Mouse (Mus musculus) liver, adult 2 months (tissue): ENCODE data around the gene Ntn5. TPM values are rescaled to one million over a fixed set of nuclear protein-coding genes. Genes with fewer than 3 reads are reported as not detected.

Experiments
- DNase-seq: peaks from one replicate; pipeline ENCODE4 v3.0.0-alpha.2; 2011; ENCODE audit warnings: low read depth, low spot score; ENCODE audit errors: extremely low read depth
- H3K27ac ChIP-seq: fragments of 200-500 bp; replicated peaks from 2 replicates; pipeline ENCODE4 v1.5.1; 2012; ENCODE audit warnings: low read depth, mild to moderate bottlenecking, control low read depth, inconsistent platforms, low read length; ENCODE audit not compliant: insufficient read depth
- H3K27me3 ChIP-seq: fragments of 200-500 bp; 2 replicates; pipeline ENCODE4 v1.6.1; 2012; ENCODE audit warnings: mild to moderate bottlenecking, moderate library complexity, low read length, inconsistent platforms; ENCODE audit not compliant: control insufficient read depth, insufficient read depth
- H3K36me3 ChIP-seq: fragments of 200-500 bp; 2 replicates; pipeline ENCODE4 v1.6.1; 2012; ENCODE audit warnings: low read length, inconsistent platforms; ENCODE audit not compliant: control insufficient read depth, insufficient read depth
- H3K4me1 ChIP-seq: fragments of 200-500 bp; 2 replicates; pipeline ENCODE4 v1.6.1; 2011; ENCODE audit warnings: low read length; ENCODE audit not compliant: control insufficient read depth, insufficient read depth
- H3K4me3 ChIP-seq: fragments of 200-500 bp; 2 replicates; pipeline ENCODE4 v1.5.1; 2011; ENCODE audit warnings: low read depth, mild to moderate bottlenecking, control low read depth, low read length, moderate library complexity; ENCODE audit not compliant: insufficient read depth
- H3K79me2 ChIP-seq: fragments of 200-500 bp; 2 replicates; pipeline ENCODE4 v1.6.1; 2012; ENCODE audit warnings: inconsistent platforms, mild to moderate bottlenecking, low read length, moderate library complexity; ENCODE audit not compliant: control insufficient read depth, insufficient read depth
- H3K9ac ChIP-seq: fragments of 200-500 bp; 2 replicates; pipeline ENCODE4 v1.6.1; 2012; ENCODE audit warnings: low read depth, mild to moderate bottlenecking, control low read depth, inconsistent platforms, low read length
- CTCF ChIP-seq: fragments of 200-500 bp; IDR thresholded peaks from 2 replicates; pipeline ENCODE4 v1.5.1; 2011; ENCODE audit warnings: low read depth, low read length, control low read depth
- POLR2A ChIP-seq: fragments of 200-500 bp; IDR thresholded peaks from 2 replicates; pipeline ENCODE4 v1.6.1; 2011; ENCODE audit warnings: low read length, control low read depth; ENCODE audit not compliant: insufficient read depth; ENCODE audit errors: extremely low read depth
- WGBS: fragments of 180-500 bp; shearing (Covaris S2); methylation state at CpG from one replicate; pipeline ENCODE4 v1.1.7; 2018; 5-methylcytosine and 5-hydroxymethylcytosine counted together
- polyA plus RNA-seq: library from polyadenylated mRNA; depleted of rRNA; stranded (reverse); fragments of >200 nt; gene quantifications from 2 replicates; pipeline ENCODE4 v1.2.3, GENCODE M21; 2012; rRNA removed
- total RNA-seq: library from RNA; depleted of rRNA; stranded (reverse); fragments of >200 nt; gene quantifications from 2 replicates; pipeline ENCODE4 v1.2.3, GENCODE M21; 2014; rRNA removed

Ntn5 gene
- total RNA-seq = not detected in 2 replicates
- not detected in 2 replicates for polyA plus RNA-seq

- no peaks in the 10 kb centered on the region for H3K27me3 ChIP-seq
- H3K4me1 ChIP-seq = peaks cover 2% of the 10 kb centered on the region; the same call in 1 of the 2 replicates
- no peak for DNase-seq
- no peaks in the 10 kb centered on the region for H3K79me2 ChIP-seq
- H3K9ac ChIP-seq = no peak within 1 kb of the TSS
- TF ChIP-seq POLR2A (no peak), CTCF (no peak)
- H3K27ac ChIP-seq = no peak within 1 kb of the TSS
- no peak within 1 kb of the TSS for H3K4me3 ChIP-seq
- whole genome bisulfite sequencing = 79% methylated on average over 7 of the region's 7 CpGs
- H3K36me3 ChIP-seq = no peaks in the 10 kb centered on the region
Measured at GRCm38 (mm10) chr7:45683396-45684050, at the start of gene Ntn5. Ntn5 (plus strand) TSS chr7:45684022.

- TF ChIP-seq POLR2A (no peak), CTCF (no peak)
- DNase-seq = peak; percentile 32
- H3K27ac ChIP-seq = peak overlapping the region; percentile 57
Measured at GRCm38 (mm10) chr7:45634946-45635681, 48.7 kb upstream of the Ntn5 start.

GRCm38 (mm10) chr7:45635711-45636688 is 47.8 kb upstream of the Ntn5 start:
- Histone ChIP-seq H3K27me3 (peaks cover 5% of the 10 kb centered on the region; the same call in 1 of the 2 replicates), H3K79me2 (no peaks in the 10 kb centered on the region), H3K4me3 (no peak overlapping the region), H3K4me1 (0 out of 2 replicates have a peak, but pooled peaks cover 2% of the 10 kb centered on the region), H3K9ac (no peak overlapping the region), H3K36me3 (peaks cover 2% of the 10 kb centered on the region; the same call in 1 of the 2 replicates), H3K27ac (no peak overlapping the region)
- WGBS = 80% methylated on average over 15 of the region's 15 CpGs
- DNase-seq = no peak
- TF ChIP-seq CTCF = no peak
- TF ChIP-seq POLR2A = no peak

More at GRCm38 (mm10) chr7:45634946-45635681, 48.7 kb upstream of the Ntn5 start:
- Histone ChIP-seq H3K27me3 (peaks cover 5% of the 10 kb centered on the region; the same call in 1 of the 2 replicates), H3K36me3 (peaks cover 2% of the 10 kb centered on the region; the same call in 1 of the 2 replicates), H3K4me3 (no peak overlapping the region), H3K9ac (no peak overlapping the region), H3K79me2 (no peaks in the 10 kb centered on the region), H3K4me1 (0 out of 2 replicates have a peak, but pooled peaks cover 2% of the 10 kb centered on the region)
- WGBS = 81% methylated on average over 11 of the region's 11 CpGs

- no peak for DNase-seq
- H3K79me2 ChIP-seq = no peaks in the 10 kb centered on the region
- 95% methylated on average over 6 of the region's 6 CpGs for WGBS
- no peaks in the 10 kb centered on the region for H3K27me3 ChIP-seq
- no peak overlapping the region for H3K9ac ChIP-seq
- TF ChIP-seq CTCF = no peak
- no peak for TF ChIP-seq POLR2A
- H3K36me3 ChIP-seq = peaks cover 2% of the 10 kb centered on the region; the same call in 1 of the 2 replicates
- 0 out of 2 replicates have a peak, but pooled peaks cover 2% of the 10 kb centered on the region for H3K4me1 ChIP-seq
- no peak overlapping the region for H3K4me3 ChIP-seq
- H3K27ac ChIP-seq = no peak overlapping the region
Measured at GRCm38 (mm10) chr7:45637710-45638109, 46.1 kb upstream of the Ntn5 start.
